Mouse (Mus musculus) Patski (cell line): ENCODE results near the gene Cd81. TPM values are rescaled to one million over a fixed set of nuclear protein-coding genes. Genes with fewer than 3 reads are reported as not detected.
A peak's percentile ranks its signal among the peaks of the same experiment; 100 is the strongest.

Experiments used
- ATAC-seq: fragments of 100-300 bp; one replicate; pipeline ENCODE4 v1.8.0; 2021
- CTCF ChIA-PET: fragments of 350-600 bp; sonication (Branson Sonifier 250); formaldehyde crosslinking; loops from one replicate; lab custom pipeline; 2022; ENCODE audit warnings: inconsistent platforms; lab: Charles Lee
- POLR2A ChIA-PET: fragments of 350-600 bp; sonication (Branson Sonifier 250); formaldehyde crosslinking; loops from one replicate; lab custom pipeline; 2022; ENCODE audit warnings: antibody characterized with exemption, inconsistent platforms; lab: Charles Lee
- DNase-seq: peaks from one replicate; pipeline ENCODE4 v3.0.0-alpha.2; 2011; ENCODE audit warnings: low read depth, low spot score
- H3K27me3 ChIP-seq: fragments of 371-371 bp; one replicate; pipeline ENCODE4 v1.5.1; 2021
- CTCF ChIP-seq: fragments of 100-300 bp; IDR thresholded peaks from one replicate; pipeline ENCODE4 v1.5.1; 2021
- in situ Hi-C: fragments of 300-500 bp; cut with MboI; formaldehyde crosslinking; loops from 3 replicates; pipeline ENCODE4 v1.11.1; 2018; ENCODE audit warnings: low pct_unique_long_range_greater_than_20kb, mixed read lengths
- polyA plus RNA-seq: library from polyadenylated mRNA; unstranded; gene quantifications from one replicate; pipeline ENCODE4 v1.2.3, GENCODE M21; 2021

The Cd81 gene
- polyA plus RNA-seq, 1 experiment from 2014 or later: 622 TPM

GRCm38 (mm10) chr7:143077351-143077750 lies 24.8 kb downstream of the Cd81 start:
- in situ Hi-C loops: no loop called here
- no peaks in the 10 kb centered on the region for H3K27me3 ChIP-seq
- no peak for TF ChIP-seq CTCF
- CTCF ChIA-PET: interaction anchor here (1.4 kb wide), 1 partner anchor 10 kb away, joined by 7 read pairs; no protein-coding TSS in a partner anchor
- POLR2A ChIA-PET: no interaction called here
- no peak for ATAC-seq
- no peak for DNase-seq

DNA sequence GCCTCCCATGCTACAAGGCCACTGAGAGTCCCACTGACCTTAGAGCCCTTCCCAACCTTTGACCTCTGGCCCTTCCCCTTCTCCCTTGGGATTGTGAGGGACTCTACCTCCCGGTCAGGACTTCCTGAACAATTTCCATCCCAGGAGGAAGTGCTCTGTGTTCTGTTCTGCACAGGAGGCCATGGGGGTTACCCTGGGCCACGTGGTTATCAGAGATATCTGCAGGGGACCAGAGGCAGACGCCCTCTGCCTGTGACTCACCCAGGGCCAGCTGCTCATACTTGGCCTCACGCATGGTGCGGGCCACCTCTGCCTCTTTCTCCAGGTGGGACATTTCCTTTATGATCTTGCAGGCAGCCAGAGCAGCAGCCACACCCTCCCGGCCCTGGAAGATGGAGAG lies 29.5 kb downstream of the Cd81 start:
- in situ Hi-C loops: no loop called here
- H3K27me3 ChIP-seq: no peaks in the 10 kb centered on the region
- TF ChIP-seq CTCF: no peak
- ChIA-PET CTCF (interaction anchor here (2.9 kb wide), 1 partner anchor 74 kb away, joined by 14 read pairs; no protein-coding TSS in a partner anchor), POLR2A (no interaction called here)
- no peak for DNase-seq
- ATAC-seq: no peak

- POLR2A ChIA-PET: no interaction called here
These were observed 31.2 kb downstream of the Cd81 start for GRCm38 (mm10) chr7:143083708-143084107.

GRCm38 (mm10) chr7:143086366-143086765 lies 33.8 kb downstream of the Cd81 start:
- TF ChIP-seq CTCF: peak; percentile 89
- no peaks in the 10 kb centered on the region for H3K27me3 ChIP-seq
- in situ Hi-C loops: loop anchor here (5.0 kb wide), 1 partner anchor 194 kb away; no protein-coding TSS in a partner anchor
- ATAC-seq: peak; percentile 38
- ChIA-PET CTCF (interaction anchor here (0.6 to 3.9 kb wide), 29 partner anchors 9 to 193 kb away, joined by 3 to 74 read pairs (median 4); partner anchors contain the start of genes Trpm5 and Tspan32), POLR2A (interaction anchor here (0.9 to 3.1 kb wide), 2 partner anchors 78 to 90 kb away, joined by 3 to 15 read pairs; no protein-coding TSS in a partner anchor)
- DNase-seq: no peak

More at GRCm38 (mm10) chr7:143083708-143084107, 31.2 kb downstream of the Cd81 start:
- H3K27me3 ChIP-seq: no peaks in the 10 kb centered on the region
- in situ Hi-C loops: no loop called here
- CTCF ChIA-PET: interaction anchor here (0.6 to 3.9 kb wide), 4 partner anchors 9 to 383 kb away, joined by 3 to 21 read pairs (median 8); no protein-coding TSS in a partner anchor
- TF ChIP-seq CTCF: no peak
- ATAC-seq: no peak
- no peak for DNase-seq

- ATAC-seq (peak; percentile 45), DNase-seq (no peak)
- TF ChIP-seq CTCF: peak; percentile 69
- no peaks in the 10 kb centered on the region for H3K27me3 ChIP-seq
- in situ Hi-C loops: loop anchor here (5.0 kb wide), 1 partner anchor 195 kb away; no protein-coding TSS in a partner anchor
- CTCF ChIA-PET: interaction anchor here (0.7 to 3.9 kb wide), 22 partner anchors 8 to 176 kb away, joined by 3 to 74 read pairs (median 4); partner anchors contain the start of gene Trpm5
- POLR2A ChIA-PET: interaction anchor here (0.9 to 3.1 kb wide), 2 partner anchors 79 to 90 kb away, joined by 3 to 15 read pairs; no protein-coding TSS in a partner anchor
These were observed 34.6 kb downstream of the Cd81 start for GRCm38 (mm10) chr7:143087070-143087579.

DNA sequence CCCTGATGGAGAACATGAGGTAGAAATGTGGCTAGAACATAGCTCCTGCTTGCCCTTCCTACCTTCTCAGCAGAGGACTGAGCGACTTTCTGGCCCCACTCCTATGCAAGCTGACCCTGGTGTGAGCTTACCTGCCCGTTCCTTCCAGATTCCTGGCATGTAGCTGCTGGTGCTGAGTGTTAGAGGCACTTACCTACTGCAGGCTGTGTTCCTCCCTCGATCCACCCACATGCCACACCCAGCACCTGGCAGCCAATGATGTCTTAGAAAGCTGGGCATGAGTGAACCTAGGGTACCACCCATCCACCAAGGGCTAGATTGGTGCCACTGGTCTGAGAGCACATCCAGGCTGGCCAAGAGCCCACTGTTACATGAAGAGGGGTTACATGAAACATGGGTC lies 41.3 kb downstream of the Cd81 start:
- DNase-seq: no peak
- in situ Hi-C loops: no loop called here
- no peak for TF ChIP-seq CTCF
- H3K27me3 ChIP-seq: no peaks in the 10 kb centered on the region
- ChIA-PET POLR2A (no interaction called here), CTCF (interaction anchor here (0.9 to 2.5 kb wide), 6 partner anchors 8 to 373 kb away, joined by 3 to 10 read pairs (median 3); no protein-coding TSS in a partner anchor)
- ATAC-seq: no peak

- no peak for DNase-seq
- no peaks in the 10 kb centered on the region for H3K27me3 ChIP-seq
- ChIA-PET CTCF (interaction anchor here (0.9 to 2.5 kb wide), 9 partner anchors 9 to 372 kb away, joined by 3 to 10 read pairs (median 3); no protein-coding TSS in a partner anchor), POLR2A (no interaction called here)
- TF ChIP-seq CTCF: peak; percentile 66
- in situ Hi-C loops: loop anchor here (5.0 kb wide), 1 partner anchor 52 kb away; no protein-coding TSS in a partner anchor
- ATAC-seq: no peak
These were observed 42.3 kb downstream of the Cd81 start, which contains the start of gene Trpm5 for GRCm38 (mm10) chr7:143094592-143095553. Gene Trpm5, minus strand, starts transcription at chr7:143094642.

GRCm38 (mm10) chr7:143095554-143095907 lies 43.0 kb downstream of the Cd81 start:
- CTCF ChIA-PET: interaction anchor here (0.9 to 2.5 kb wide), 6 partner anchors 9 to 371 kb away, joined by 3 to 10 read pairs (median 5); no protein-coding TSS in a partner anchor
- no peak for TF ChIP-seq CTCF
- DNase-seq: no peak
- no peak for ATAC-seq
- POLR2A ChIA-PET: no interaction called here
- no peaks in the 10 kb centered on the region for H3K27me3 ChIP-seq
- in situ Hi-C loops: loop anchor here (5.0 kb wide), 1 partner anchor 52 kb away; no protein-coding TSS in a partner anchor

GRCm38 (mm10) chr7:143100759-143101158 lies 48.2 kb downstream of the Cd81 start:
- in situ Hi-C loops: no loop called here
- TF ChIP-seq CTCF: no peak
- DNase-seq (no peak), ATAC-seq (no peak)
- H3K27me3 ChIP-seq: peaks cover 4% of the 10 kb centered on the region
- POLR2A ChIA-PET: no interaction called here
- CTCF ChIA-PET: interaction anchor here (0.6 to 1.7 kb wide), 5 partner anchors 14 to 369 kb away, joined by 3 read pairs; no protein-coding TSS in a partner anchor
